Mouse (Mus musculus): ENCODE measurements around the gene Tenm4. TPM values are rescaled to one million over a fixed set of nuclear protein-coding genes. Genes with fewer than 3 reads are reported as not detected.

Gene Tenm4
- polyA plus RNA-seq, 1 experiment from 2014 or later: 45.8 TPM

DNA sequence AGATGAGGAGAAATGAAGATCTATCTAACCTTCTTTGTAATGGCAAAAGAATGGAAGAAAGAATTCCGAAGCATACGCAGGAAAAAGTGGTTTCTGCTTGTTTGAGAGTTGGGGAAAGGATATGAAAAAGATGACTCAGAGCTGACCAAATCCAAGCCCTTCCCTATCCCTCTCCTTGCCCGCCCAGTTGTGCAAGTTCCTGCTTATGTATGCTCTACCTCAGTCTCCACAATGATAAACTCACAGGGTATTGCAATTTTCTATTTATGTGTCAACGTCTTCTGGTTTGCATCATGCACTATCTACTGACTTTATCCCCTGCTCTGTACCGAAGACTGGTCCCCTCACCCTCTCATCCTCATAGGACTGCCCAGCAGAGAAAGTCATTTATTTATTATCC is 339.4 kb downstream of the Tenm4 start:
- Histone ChIP-seq H3K9ac (replicated peaks) (no peak overlapping the region), H3K4me1 (replicated peaks) (peaks cover 34% of the 10 kb centered on the region), H3K4me2 (no peak overlapping the region), H3K4me3 (replicated peaks) (no peak overlapping the region), H3K27ac (no peak overlapping the region), H3K9me3 (no peaks in the 10 kb centered on the region), H3K36me3 (no peaks in the 10 kb centered on the region), H3K27me3 (no peaks in the 10 kb centered on the region)
- 72% methylated on average over 5 of the region's 5 CpGs for WGBS
- ATAC-seq (ENCODE audit: insufficient number of reproducible peaks, insufficient read depth, low FRiP score, low TSS enrichment, low read depth): no peak

DNA sequence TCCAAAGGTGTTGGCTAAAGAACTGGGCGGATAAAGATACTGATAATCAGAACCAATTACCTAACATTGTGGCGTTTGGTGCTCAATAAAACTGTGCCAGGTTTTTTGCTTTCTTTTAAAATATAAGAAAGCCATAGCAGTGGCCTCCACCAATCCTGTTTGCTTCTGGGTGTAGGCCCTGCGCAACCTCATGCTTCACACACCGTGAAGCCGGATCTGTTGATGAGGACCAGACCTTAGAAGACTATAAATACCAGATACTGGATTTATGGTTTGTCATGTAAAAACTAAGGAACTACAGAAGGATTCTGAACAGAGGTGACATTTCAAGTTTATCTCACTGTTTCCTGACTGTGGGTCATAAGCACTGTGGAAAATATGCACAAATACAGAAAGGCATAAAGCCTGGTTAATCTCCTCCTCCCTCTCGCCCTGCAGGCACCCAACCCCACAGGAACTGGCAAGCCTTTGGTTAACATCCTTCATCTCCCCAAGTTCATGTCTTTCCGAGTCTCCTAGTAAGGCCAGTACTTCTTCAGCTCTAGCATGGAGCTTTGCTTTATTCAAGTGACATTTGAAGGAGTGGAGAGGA is 340.1 kb downstream of the Tenm4 start:
- Histone ChIP-seq H3K9me3 (no peaks in the 10 kb centered on the region), H3K36me3 (no peaks in the 10 kb centered on the region), H3K27me3 (no peaks in the 10 kb centered on the region), H3K9ac (replicated peaks) (no peak overlapping the region), H3K4me3 (replicated peaks) (no peak overlapping the region), H3K4me2 (no peak overlapping the region), H3K4me1 (replicated peaks) (peaks cover 29% of the 10 kb centered on the region), H3K27ac (no peak overlapping the region)
- ATAC-seq (ENCODE audit: insufficient number of reproducible peaks, insufficient read depth, low FRiP score, low TSS enrichment, low read depth): no peak
- WGBS: 30% methylated on average over 7 of the region's 7 CpGs

DNA sequence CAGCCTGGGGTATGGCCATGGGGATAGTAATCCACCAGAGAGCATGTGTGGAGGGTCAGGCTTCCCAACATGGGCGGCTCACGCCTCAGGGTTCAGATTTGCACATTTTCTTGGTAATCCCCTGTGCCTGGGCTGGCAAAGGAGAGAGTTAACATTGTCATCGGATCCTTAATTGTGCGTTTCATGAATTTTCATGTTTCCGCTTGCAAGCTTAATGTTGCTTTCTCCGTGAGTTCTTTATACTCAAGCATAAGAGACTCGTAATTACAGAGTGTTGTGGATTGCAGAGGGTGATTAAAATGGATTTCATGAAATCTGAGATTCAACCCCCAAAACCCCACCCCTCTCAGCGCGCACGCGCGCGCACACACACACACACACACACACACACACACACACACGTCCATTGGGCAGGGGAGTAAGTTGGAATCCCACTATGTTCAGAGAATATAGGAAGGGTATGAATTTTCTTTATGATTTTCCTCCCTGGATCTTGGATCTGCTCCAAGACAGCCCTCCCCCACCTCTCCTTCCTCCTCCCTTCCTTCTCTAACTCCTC is 341.0 kb downstream of the Tenm4 start:
- no peaks in the 10 kb centered on the region for H3K27me3 ChIP-seq
- WGBS: 72% methylated on average over 14 of the region's 14 CpGs
- no peak overlapping the region for H3K27ac ChIP-seq
- no peaks in the 10 kb centered on the region for H3K9me3 ChIP-seq
- no peaks in the 10 kb centered on the region for H3K36me3 ChIP-seq
- H3K4me3 ChIP-seq (replicated peaks): no peak overlapping the region
- peaks cover 29% of the 10 kb centered on the region for H3K4me1 ChIP-seq (replicated peaks)
- H3K9ac ChIP-seq (replicated peaks): no peak overlapping the region
- H3K4me2 ChIP-seq: no peak overlapping the region
- no peak for ATAC-seq (ENCODE audit: insufficient number of reproducible peaks, insufficient read depth, low FRiP score, low TSS enrichment, low read depth)

DNA sequence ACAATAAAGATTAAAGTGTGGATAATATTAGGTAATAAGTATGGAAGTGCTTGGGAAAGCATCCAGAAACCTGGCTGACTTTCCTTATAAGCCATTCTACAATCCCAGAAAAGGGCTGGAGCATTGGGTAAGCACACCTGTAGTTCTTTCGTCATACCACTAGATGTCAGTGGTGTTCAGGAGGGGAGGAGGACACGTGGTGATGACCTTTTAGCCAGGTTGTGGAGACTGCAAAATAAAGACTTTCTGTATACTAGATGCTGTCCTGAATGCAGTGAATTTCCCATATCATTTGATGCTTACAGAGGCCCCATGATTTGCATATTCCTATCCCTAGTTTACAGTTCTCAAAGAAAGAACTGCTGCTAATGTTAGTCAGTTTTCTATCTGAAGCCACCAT is 348.2 kb downstream of the Tenm4 start:
- no peak overlapping the region for H3K4me2 ChIP-seq
- H3K27me3 ChIP-seq: no peaks in the 10 kb centered on the region
- H3K4me3 ChIP-seq (replicated peaks): no peak overlapping the region
- ATAC-seq (ENCODE audit: insufficient number of reproducible peaks, insufficient read depth, low FRiP score, low TSS enrichment, low read depth): no peak
- H3K27ac ChIP-seq: no peak overlapping the region
- no peaks in the 10 kb centered on the region for H3K9me3 ChIP-seq
- H3K4me1 ChIP-seq (replicated peaks): peaks cover 27% of the 10 kb centered on the region
- WGBS: 0% methylated on average over 2 of the region's 2 CpGs
- H3K36me3 ChIP-seq: no peaks in the 10 kb centered on the region
- no peak overlapping the region for H3K9ac ChIP-seq (replicated peaks)

DNA sequence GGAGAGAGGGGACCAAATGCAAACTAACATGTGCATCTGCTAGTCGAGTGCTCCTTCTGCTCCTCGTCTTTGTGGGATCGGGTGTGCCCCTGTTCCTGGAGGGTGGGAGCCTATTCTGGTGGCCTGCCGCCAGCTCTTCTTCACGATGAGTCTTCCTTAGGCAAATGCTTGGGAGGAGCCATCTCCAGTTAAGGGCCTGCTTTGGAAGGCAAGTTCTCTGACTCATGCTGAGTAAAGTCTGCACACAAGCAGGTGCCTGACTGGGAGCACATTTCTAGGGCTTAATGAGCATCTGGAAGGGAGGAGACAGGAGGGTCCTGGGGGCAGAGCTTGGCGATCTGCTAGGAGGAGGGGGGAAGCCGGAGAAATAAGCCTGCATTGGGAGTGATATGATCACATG is 350.9 kb downstream of the Tenm4 start:
- H3K9me3 ChIP-seq: no peaks in the 10 kb centered on the region
- H3K9ac ChIP-seq (replicated peaks): no peak overlapping the region
- no peak for ATAC-seq (ENCODE audit: insufficient number of reproducible peaks, insufficient read depth, low FRiP score, low TSS enrichment, low read depth)
- H3K4me3 ChIP-seq (replicated peaks): no peak overlapping the region
- no peak overlapping the region for H3K4me2 ChIP-seq
- H3K27ac ChIP-seq: no peak overlapping the region
- H3K4me1 ChIP-seq (replicated peaks): peaks cover 40% of the 10 kb centered on the region
- H3K36me3 ChIP-seq: no peaks in the 10 kb centered on the region
- 36% methylated on average over 7 of the region's 7 CpGs for whole genome bisulfite sequencing
- H3K27me3 ChIP-seq: no peaks in the 10 kb centered on the region

DNA sequence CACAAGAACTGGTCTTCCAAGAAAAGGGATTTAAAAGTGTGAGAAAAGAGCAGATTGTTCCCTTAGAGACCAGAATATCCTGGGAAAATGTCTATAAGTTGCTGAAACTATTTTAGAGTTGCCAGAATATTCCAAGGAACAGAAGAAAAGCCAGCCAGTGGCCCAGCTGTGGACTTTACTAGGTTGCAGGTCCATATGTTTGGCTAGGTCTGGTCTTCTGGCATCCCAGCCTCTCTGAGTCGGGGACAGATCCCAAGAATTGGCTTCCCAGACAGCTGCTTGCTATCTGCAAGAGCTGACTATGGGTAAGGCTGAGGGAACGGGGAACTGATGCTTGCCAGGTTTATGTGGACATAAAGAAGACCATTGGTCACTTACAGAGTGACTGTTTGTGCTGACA is 352.6 kb downstream of the Tenm4 start:
- peaks cover 35% of the 10 kb centered on the region for H3K4me1 ChIP-seq (replicated peaks)
- H3K27me3 ChIP-seq: no peaks in the 10 kb centered on the region
- H3K36me3 ChIP-seq: no peaks in the 10 kb centered on the region
- no peak for ATAC-seq (ENCODE audit: insufficient number of reproducible peaks, insufficient read depth, low FRiP score, low TSS enrichment, low read depth)
- 55% methylated on average over 2 of the region's 2 CpGs for WGBS
- H3K9ac ChIP-seq (replicated peaks): no peak overlapping the region
- H3K4me3 ChIP-seq (replicated peaks): no peak overlapping the region
- H3K27ac ChIP-seq: no peak overlapping the region
- H3K4me2 ChIP-seq: no peak overlapping the region
- H3K9me3 ChIP-seq: no peaks in the 10 kb centered on the region

- Histone ChIP-seq H3K4me3 (replicated peaks) (no peak overlapping the region), H3K9ac (replicated peaks) (no peak overlapping the region), H3K4me2 (no peak overlapping the region), H3K36me3 (no peaks in the 10 kb centered on the region), H3K9me3 (no peaks in the 10 kb centered on the region), H3K27me3 (no peaks in the 10 kb centered on the region), H3K4me1 (replicated peaks) (peaks cover 35% of the 10 kb centered on the region), H3K27ac (no peak overlapping the region)
- WGBS: 59% methylated on average over 8 of the region's 8 CpGs
- ATAC-seq (ENCODE audit: insufficient number of reproducible peaks, insufficient read depth, low FRiP score, low TSS enrichment, low read depth): no peak
Measured at GRCm38 (mm10) chr7:96524486-96525205, 353.6 kb downstream of the Tenm4 start.

- Histone ChIP-seq H3K36me3 (no peaks in the 10 kb centered on the region), H3K4me2 (no peak overlapping the region), H3K9ac (replicated peaks) (no peak overlapping the region), H3K27ac (no peak overlapping the region), H3K27me3 (no peaks in the 10 kb centered on the region), H3K4me3 (replicated peaks) (no peak overlapping the region), H3K4me1 (replicated peaks) (peaks cover 35% of the 10 kb centered on the region), H3K9me3 (no peaks in the 10 kb centered on the region)
- no peak for ATAC-seq (ENCODE audit: insufficient number of reproducible peaks, insufficient read depth, low FRiP score, low TSS enrichment, low read depth)
- 42% methylated on average over 1 of the region's 1 CpGs for WGBS
Measured at GRCm38 (mm10) chr7:96525344-96525743, 354.3 kb downstream of the Tenm4 start.

DNA sequence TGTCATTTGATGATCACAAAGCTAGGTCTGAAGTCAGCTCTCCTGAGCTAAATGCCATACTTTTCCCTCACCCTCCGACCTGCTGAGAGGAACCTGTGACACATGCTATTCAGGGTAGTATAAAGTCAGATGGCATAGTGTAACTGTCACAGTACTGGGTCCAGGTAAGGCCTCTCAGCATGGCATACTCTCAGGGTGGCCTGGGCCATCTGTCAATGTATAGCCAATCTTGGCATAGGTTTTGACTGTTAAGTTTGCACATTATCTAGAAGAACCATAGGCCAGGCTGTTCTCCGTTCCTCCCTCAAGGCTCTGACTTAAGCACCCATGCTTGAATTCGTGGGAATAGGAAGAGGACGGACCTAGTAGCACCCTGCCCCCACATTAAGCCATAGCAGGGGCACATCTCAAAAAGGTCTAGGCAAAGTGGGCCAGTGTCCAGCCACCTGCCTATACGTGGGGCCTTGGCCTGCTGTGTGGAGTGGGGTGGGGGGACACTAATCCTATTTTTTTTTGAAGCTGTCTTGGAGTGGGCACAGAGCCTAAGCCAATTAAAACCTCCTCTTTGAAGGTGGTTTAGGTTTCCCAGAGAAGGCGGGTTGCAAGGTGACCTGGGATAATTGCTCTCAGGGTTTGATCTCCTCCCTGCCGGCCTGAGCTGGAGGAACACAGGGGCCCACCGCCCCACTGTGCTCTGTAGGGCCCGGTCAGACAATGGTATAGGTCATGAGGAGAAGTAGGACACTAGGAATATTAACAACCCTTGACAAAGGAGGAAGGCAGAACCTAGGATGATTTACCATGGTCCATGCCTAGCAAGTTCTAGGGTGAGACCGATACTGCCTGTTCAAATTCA is 359.8 kb downstream of the Tenm4 start:
- H3K4me2 ChIP-seq: no peak overlapping the region
- H3K27ac ChIP-seq: no peak overlapping the region
- H3K9me3 ChIP-seq: no peaks in the 10 kb centered on the region
- 41% methylated on average over 10 of the region's 10 CpGs for WGBS
- no peaks in the 10 kb centered on the region for H3K36me3 ChIP-seq
- no peak overlapping the region for H3K9ac ChIP-seq (replicated peaks)
- H3K27me3 ChIP-seq: no peaks in the 10 kb centered on the region
- H3K4me3 ChIP-seq (replicated peaks): no peak overlapping the region
- H3K4me1 ChIP-seq (replicated peaks): peaks cover 37% of the 10 kb centered on the region
- ATAC-seq (ENCODE audit: insufficient number of reproducible peaks, insufficient read depth, low FRiP score, low TSS enrichment, low read depth): no peak

DNA sequence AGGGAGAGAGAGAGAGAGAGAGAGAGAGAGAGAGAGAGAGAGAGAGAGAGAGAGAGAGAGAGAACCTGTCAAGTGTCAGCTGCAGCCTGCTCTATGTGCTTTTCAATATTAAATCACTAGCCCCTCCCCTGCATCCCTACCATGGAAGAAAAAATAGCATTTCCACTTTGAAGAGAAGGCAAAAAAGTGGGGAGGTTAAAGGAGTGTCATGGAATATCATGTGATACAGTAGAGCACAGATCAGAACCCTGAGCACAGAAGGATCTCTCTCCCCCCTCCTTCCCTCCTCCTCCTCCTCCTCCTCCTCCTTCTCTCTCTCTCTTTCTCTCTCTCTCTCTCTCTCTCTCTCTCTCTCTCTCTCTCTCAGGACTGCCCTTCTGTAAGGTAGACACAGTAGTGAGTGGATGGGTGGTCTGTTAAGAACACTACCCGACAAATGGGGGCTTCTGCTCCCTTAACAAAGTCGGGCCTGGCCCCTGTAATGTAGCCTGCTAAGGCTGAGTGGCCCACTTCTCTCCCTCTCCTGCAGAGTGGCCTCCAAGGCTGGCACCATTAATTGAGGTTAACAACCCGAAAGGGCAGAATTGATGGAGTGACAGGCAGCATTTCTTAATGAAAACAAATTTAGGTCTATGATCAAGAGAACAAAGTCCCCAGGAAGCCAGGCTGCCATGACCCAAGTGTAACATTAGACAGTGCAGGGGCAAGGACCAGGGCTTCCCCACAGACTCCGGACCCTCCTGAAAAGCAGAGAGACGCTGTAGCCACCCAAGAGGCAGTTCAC is 361.1 kb downstream of the Tenm4 start:
- Histone ChIP-seq H3K4me2 (no peak overlapping the region), H3K4me1 (replicated peaks) (peaks cover 49% of the 10 kb centered on the region), H3K27me3 (peaks cover 3% of the 10 kb centered on the region; the same call in 1 of the 2 replicates), H3K4me3 (replicated peaks) (no peak overlapping the region), H3K9me3 (no peaks in the 10 kb centered on the region), H3K27ac (no peak overlapping the region), H3K36me3 (no peaks in the 10 kb centered on the region), H3K9ac (replicated peaks) (no peak overlapping the region)
- WGBS: 15% methylated on average over 5 of the region's 5 CpGs
- ATAC-seq (ENCODE audit: insufficient number of reproducible peaks, insufficient read depth, low FRiP score, low TSS enrichment, low read depth): 0 out of 2 replicates have a peak, but pooled peaks have one; percentile 35
